Mouse (Mus musculus) forebrain, embryonic 11.5 days (tissue): ENCODE measurements around the gene Gm21985. TPM values are rescaled to one million over a fixed set of nuclear protein-coding genes. Genes with fewer than 3 reads are reported as not detected.

Source experiments
- ATAC-seq: fragments of 200-750 bp; cut with Nextera tagmentation; replicated peaks from 2 replicates; pipeline ENCODE4 v1.8.0; 2017; ENCODE audit warnings: moderate TSS enrichment; ENCODE audit not compliant: low FRiP score
- DNase-seq: peaks from one replicate; pipeline ENCODE4 v3.0.0-alpha.2; 2017; ENCODE audit warnings: low spot score
- H3K27ac ChIP-seq: fragments of 300-500 bp; sonication (generic); 2 replicates; pipeline ENCODE4 v1.5.1; 2014; ENCODE audit warnings: low read depth, low read length
- H3K27me3 ChIP-seq: fragments of 300-500 bp; sonication (generic); 2 replicates; pipeline ENCODE4 v1.6.1; 2014; ENCODE audit warnings: mild to moderate bottlenecking, low read length, mixed read lengths; ENCODE audit not compliant: control insufficient read depth, insufficient read depth
- H3K36me3 ChIP-seq: fragments of 300-500 bp; sonication (generic); 2 replicates; pipeline ENCODE4 v1.6.1; 2014; ENCODE audit warnings: mild to moderate bottlenecking, low read length, moderate library complexity, mixed read lengths; ENCODE audit not compliant: control insufficient read depth, insufficient read depth
- H3K4me1 ChIP-seq: fragments of 300-500 bp; sonication (generic); replicated peaks from 2 replicates; pipeline ENCODE4 v1.6.1; 2014; ENCODE audit warnings: low read length, mixed read lengths; ENCODE audit not compliant: control insufficient read depth, insufficient read depth
- H3K4me2 ChIP-seq: fragments of 300-500 bp; sonication (generic); 2 replicates; pipeline ENCODE4 v1.6.1; 2014; ENCODE audit warnings: low read depth, mild to moderate bottlenecking, low read length, moderate library complexity, mixed read lengths; ENCODE audit not compliant: severe bottlenecking
- H3K4me3 ChIP-seq: fragments of 300-500 bp; sonication (generic); 2 replicates; pipeline ENCODE4 v1.5.1; 2014; ENCODE audit warnings: low read depth, low read length
- H3K9ac ChIP-seq: fragments of 300-500 bp; sonication (generic); 2 replicates; pipeline ENCODE4 v1.6.1; 2014; ENCODE audit warnings: low read length
- H3K9me3 ChIP-seq: fragments of 300-500 bp; sonication (generic); 2 replicates; pipeline ENCODE4 v1.6.1; 2016; ENCODE audit warnings: low read length, mixed read lengths; ENCODE audit not compliant: control insufficient read depth
- WGBS: fragments of 180-500 bp; shearing (Covaris S2); extraction: QIAGEN DNeasy Blood & Tissue Kit; methylation state at CpG from one replicate; pipeline ENCODE4 v1.1.7; 2014; 5-methylcytosine and 5-hydroxymethylcytosine counted together
- polyA plus RNA-seq: library from polyadenylated mRNA; unstranded; fragments of >200 nt; fragmentation: Nextera tagmentation; extraction: Ambion mirVana; gene quantifications from 2 replicates; pipeline ENCODE4 v1.2.1, GENCODE M21; 2014

The Gm21985 gene
- polyA plus RNA-seq, 1 experiment from 2014 or later: 0.09 TPM

DNA sequence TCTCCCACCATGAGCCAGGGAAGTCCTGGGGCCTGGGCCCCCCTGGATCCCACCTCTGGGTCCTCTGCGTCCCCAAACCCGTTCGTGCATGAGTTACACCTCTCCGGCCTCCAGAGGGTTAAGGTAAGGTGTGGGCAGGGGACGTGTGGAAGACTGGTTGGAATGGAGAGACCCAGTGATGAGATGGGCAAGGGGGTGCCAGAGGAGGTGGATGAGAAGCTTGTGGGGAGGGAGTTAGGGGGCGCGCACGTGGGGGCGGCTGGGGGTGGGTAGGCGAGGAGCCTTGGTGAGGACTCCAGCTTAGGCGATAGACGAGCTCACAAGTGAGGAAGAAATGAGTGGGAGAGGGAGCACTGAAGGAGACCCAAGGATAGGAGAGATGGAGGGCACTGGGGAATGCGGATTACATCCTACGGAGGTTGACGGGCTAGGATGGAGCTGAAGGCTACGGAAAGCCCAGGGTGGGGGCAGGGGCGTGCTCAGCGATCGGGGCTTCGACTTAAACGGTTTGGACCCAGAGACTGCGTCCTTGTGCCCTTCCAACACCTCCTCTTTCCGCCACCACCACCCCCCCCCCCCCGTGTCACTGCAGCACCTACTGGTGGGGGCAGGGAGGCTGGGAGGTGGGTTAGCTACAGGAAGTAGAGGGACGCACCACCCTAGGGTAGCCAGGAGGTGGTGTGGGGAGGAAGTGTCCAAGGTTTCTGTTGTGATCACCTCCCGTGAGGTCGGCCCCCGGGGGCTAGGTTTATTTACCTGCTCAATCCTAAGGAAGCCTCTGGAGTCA, 26.0 kb upstream of the Gm21985 start:
- Histone ChIP-seq H3K27me3 (no peaks in the 10 kb centered on the region), H3K27ac (peak overlapping the region; percentile 93), H3K9me3 (no peaks in the 10 kb centered on the region), H3K4me1 (no peaks in the 10 kb centered on the region; the same call in none of the 2 replicates), H3K36me3 (no peaks in the 10 kb centered on the region), H3K9ac (peak overlapping the region; percentile 80), H3K4me2 (peak overlapping the region; percentile 81), H3K4me3 (peak overlapping the region; percentile 63)
- ATAC-seq (peak; percentile 70), DNase-seq (peak; percentile 71)
- WGBS: under 1% methylated on average over 27 of the region's 28 CpGs

DNA sequence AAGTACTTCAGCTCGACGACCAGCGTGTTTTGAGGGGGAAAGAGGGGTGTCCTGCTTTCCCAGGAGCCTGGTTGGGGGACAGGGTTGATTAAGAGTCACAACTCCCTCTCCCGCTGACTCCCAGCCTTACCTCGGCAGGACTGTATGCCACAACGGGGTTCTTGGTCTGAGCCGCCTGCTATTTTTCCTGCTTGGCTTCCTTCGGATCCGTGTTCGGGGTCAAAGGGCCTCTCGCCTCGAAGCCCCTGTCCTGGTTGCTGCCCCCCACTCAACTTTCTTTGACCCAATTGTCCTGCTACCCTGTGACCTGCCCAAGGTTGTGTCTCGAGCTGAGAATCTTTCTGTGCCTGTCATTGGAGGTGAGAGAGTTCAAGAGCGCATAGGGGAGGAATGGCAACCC, 24.3 kb upstream of the Gm21985 start:
- ATAC-seq (no peak), DNase-seq (no peak)
- Histone ChIP-seq H3K9ac (no peak overlapping the region), H3K9me3 (no peaks in the 10 kb centered on the region), H3K27ac (no peak overlapping the region), H3K27me3 (no peaks in the 10 kb centered on the region), H3K4me2 (no peak overlapping the region), H3K4me3 (no peak overlapping the region), H3K36me3 (no peaks in the 10 kb centered on the region), H3K4me1 (no peaks in the 10 kb centered on the region; the same call in none of the 2 replicates)
- WGBS: 82% methylated on average over 14 of the region's 14 CpGs

DNA sequence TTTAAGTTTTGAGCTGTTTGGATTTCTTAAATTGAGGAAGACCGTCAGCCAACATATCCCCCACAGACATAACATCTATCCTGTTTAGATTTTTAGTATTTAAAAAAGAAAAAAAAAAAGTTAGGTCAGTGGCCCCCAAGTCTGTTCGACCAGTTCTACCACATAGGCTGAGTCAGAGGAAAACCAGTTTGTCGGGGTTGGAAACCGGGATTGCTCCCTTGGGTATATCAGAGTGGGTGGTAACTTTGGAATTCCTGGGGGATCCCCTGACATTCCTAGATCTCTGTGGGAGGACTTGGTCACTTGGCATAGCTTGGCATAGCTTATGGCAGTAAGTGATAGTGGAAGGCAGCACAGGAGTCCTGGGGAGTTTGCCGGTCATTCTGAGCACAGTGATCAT, 20.8 kb upstream of the Gm21985 start:
- WGBS: 89% methylated on average over 5 of the region's 5 CpGs
- H3K4me1 ChIP-seq: no peaks in the 10 kb centered on the region; the same call in none of the 2 replicates
- no peak overlapping the region for H3K9ac ChIP-seq
- DNase-seq (no peak), ATAC-seq (no peak)
- H3K27me3 ChIP-seq: no peaks in the 10 kb centered on the region
- H3K4me3 ChIP-seq: no peak overlapping the region
- no peaks in the 10 kb centered on the region for H3K9me3 ChIP-seq
- no peak overlapping the region for H3K4me2 ChIP-seq
- no peaks in the 10 kb centered on the region for H3K36me3 ChIP-seq
- no peak overlapping the region for H3K27ac ChIP-seq

DNA sequence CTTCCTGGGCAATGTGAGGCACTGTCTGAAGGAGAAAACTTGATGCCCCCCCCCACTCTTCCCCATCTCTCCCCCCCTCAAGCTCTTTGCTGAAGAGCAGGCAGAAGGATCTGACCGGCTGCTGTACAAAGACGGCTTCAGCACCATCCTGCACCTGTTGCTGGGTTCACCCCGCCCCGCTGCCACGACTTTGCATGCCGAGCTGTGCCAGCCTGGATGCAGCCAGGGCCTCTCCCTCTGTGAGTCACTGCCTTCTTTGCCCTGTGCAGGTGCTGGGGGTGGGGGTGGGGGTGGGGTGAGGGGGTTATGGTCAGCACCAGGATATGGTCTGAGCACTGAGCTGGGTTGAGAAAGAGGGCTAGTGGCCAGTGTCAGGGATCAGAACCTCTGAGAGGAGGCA, 19.9 kb upstream of the Gm21985 start:
- ATAC-seq: no peak
- WGBS: 87% methylated on average over 6 of the region's 6 CpGs

DNA sequence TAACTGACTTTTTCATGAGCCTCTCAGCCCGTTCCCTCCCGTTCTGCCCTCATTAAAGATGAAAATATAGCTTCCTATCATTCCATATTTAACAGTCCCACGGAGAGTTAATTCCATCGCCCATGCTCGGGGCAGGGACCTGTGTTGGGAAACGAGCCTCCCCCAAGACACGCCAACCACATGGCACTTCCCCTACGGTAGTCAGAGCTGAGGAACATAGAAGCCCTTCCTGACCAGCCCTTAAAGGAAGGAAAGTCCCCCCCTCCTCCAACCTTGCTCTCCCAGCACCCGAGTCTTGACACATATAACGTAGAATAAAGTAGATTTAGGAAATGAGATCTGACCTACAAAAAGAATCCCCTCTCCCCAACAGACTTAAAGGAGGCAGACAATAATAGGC, 18.8 kb upstream of the Gm21985 start:
- DNase-seq (no peak), ATAC-seq (no peak)
- Histone ChIP-seq H3K27ac (no peak overlapping the region), H3K4me2 (no peak overlapping the region), H3K9me3 (no peaks in the 10 kb centered on the region), H3K4me1 (no peaks in the 10 kb centered on the region), H3K36me3 (no peaks in the 10 kb centered on the region), H3K9ac (no peak overlapping the region), H3K27me3 (no peaks in the 10 kb centered on the region), H3K4me3 (no peak overlapping the region)
- WGBS: 87% methylated on average over 10 of the region's 10 CpGs

More for the DNA sequence above, 19.9 kb upstream of the Gm21985 start:
- H3K9me3 ChIP-seq: no peaks in the 10 kb centered on the region
- no peak overlapping the region for H3K4me2 ChIP-seq
- H3K36me3 ChIP-seq: no peaks in the 10 kb centered on the region
- H3K27me3 ChIP-seq: no peaks in the 10 kb centered on the region
- no peaks in the 10 kb centered on the region; the same call in 1 of the 2 replicates for H3K4me1 ChIP-seq
- H3K4me3 ChIP-seq: no peak overlapping the region
- no peak for DNase-seq
- H3K27ac ChIP-seq: no peak overlapping the region
- H3K9ac ChIP-seq: no peak overlapping the region

DNA sequence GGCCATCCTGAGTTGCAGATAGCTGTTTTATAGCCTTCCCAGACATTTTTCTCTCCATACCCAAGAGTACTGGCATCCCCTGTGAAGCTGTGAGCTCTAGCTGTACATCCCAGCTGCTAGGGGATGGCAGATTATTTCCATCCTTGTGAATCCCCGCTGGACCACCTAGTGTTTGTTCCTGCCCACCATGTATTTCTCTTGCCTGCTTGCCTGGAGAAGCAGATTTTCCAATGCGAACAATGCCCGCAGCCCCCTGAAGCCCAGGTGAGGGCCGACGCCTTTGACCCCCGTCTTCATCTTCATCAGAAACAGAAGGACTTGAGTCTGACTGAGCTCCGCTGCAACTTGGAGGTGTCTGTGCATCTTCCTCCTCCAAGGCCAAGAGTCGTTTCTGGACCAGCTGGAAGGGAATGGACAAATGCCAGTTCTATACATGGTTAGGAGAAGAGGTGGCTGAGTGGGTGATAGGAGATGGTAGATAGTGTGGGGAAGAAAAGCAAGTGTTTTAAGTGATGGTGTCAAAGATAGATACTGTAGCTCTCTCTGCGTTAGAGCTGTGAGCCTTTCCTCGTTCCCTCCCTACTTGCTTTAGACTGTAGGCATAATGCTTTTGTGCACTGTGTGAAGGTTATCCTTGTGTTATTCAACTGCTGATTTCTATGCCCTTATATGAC, 16.2 kb upstream of the Gm21985 start:
- Histone ChIP-seq H3K4me3 (no peak overlapping the region), H3K27ac (no peak overlapping the region)
- no peak for ATAC-seq

DNA sequence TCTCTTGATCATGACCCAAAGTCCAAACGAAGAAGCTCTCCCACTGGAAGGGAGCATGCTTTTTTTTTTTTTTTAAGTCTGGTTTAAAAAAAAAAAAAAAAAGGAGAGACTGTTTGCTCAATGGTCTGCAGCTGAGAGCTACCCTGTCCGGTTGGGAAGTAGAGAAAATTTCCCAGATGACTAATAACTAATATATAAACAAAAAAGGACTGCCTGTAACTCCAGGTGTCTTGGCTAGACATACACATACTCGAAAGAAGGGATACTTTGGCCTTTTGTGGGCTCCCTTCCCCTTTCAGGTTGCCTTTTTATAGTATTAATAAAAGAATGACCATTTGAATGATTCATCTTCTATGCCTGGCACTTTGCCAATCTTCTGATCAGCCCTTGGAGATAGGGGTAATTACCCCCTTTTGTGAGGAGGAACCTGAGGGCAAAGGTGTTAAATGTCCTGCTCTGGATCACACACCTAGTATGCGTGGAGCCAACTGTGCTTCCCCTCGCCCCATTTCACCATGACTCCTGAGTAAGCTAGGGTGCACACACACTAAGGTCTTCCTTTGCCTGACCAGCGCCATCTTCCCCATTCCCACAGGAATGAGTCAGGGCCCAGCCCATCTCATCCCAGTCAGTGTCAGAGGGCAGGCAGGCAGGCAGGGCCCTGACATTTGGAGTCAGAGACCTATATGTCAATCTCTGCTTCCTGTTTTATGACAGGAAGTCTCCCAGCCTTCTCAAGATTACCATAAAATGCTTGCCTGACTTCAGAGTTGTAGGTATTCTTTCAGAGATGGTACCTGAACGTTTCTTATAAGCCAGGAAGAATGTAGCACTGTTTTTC, 11.2 kb upstream of the Gm21985 start:
- H3K4me3 ChIP-seq: no peak overlapping the region
- ATAC-seq: no peak
- 73% methylated on average over 7 of the region's 7 CpGs for WGBS
- H3K36me3 ChIP-seq: no peaks in the 10 kb centered on the region
- H3K9ac ChIP-seq: no peak overlapping the region
- no peaks in the 10 kb centered on the region for H3K27me3 ChIP-seq
- no peak for DNase-seq
- no peaks in the 10 kb centered on the region for H3K9me3 ChIP-seq
- H3K27ac ChIP-seq: no peak overlapping the region
- H3K4me2 ChIP-seq: no peak overlapping the region
- H3K4me1 ChIP-seq: no peaks in the 10 kb centered on the region

More for the DNA sequence above, 16.2 kb upstream of the Gm21985 start:
- DNase-seq: no peak
- WGBS: 90% methylated on average over 10 of the region's 10 CpGs
- Histone ChIP-seq H3K9me3 (no peaks in the 10 kb centered on the region), H3K4me1 (no peaks in the 10 kb centered on the region), H3K27me3 (no peaks in the 10 kb centered on the region), H3K36me3 (no peaks in the 10 kb centered on the region), H3K4me2 (no peak overlapping the region), H3K9ac (no peak overlapping the region)

DNA sequence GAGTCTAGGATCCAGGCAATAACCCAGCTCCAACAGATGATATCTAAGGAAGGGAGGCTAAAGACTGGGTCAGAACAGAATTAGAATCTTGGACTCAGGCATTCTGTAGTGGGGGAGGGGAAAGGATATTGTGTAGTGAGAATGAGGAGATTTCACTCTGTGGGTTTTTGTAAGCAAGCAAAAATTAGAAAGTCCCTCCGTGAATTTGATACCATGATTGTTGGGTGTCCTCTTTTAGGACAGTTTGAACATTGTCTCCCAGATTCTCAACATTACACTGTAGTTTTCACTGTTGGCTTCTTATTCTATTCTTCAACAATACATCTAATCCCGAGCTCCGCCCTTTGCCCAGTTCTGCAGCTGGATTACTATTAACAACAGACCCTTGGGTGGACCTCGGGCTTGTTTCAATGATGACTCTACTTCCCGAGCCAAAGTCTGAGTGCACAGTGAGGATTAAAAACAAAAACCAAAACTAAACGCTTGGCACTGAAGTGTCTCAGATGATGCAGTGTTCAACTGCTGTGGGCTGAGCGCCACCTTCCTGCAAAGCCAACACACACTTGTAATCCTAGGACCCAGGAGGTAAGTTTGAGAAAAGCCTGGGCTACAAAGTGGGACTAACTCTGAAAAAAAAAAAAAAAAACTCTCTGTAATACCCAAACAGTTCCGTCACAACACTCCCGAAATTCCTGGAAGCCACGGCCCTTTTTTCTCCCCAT, 6.7 kb upstream of the Gm21985 start, which contains the start of gene Nutm1:
Gene Nutm1 (minus strand): TSS at position 51 of the 722 bp plus-strand sequence.
- ATAC-seq: no peak
- 77% methylated on average over 10 of the region's 10 CpGs for WGBS
- no peak within 1 kb of the TSS for H3K4me3 ChIP-seq
- no peak within 1 kb of the TSS for H3K9ac ChIP-seq
- no peaks in the 10 kb centered on the region for H3K27me3 ChIP-seq
- no peaks in the 10 kb centered on the region for H3K4me1 ChIP-seq
- H3K9me3 ChIP-seq: no peaks in the 10 kb centered on the region
- no peak for DNase-seq
- H3K4me2 ChIP-seq: no peak within 1 kb of the TSS
- no peak within 1 kb of the TSS for H3K27ac ChIP-seq
- no peaks in the 10 kb centered on the region for H3K36me3 ChIP-seq
